Mouse (Mus musculus): ENCODE data around the gene Ssxb10. TPM values are rescaled to one million over a fixed set of nuclear protein-coding genes. Genes with fewer than 3 reads are reported as not detected.

Gene Ssxb10
- not detected for total RNA-seq (2023)

DNA sequence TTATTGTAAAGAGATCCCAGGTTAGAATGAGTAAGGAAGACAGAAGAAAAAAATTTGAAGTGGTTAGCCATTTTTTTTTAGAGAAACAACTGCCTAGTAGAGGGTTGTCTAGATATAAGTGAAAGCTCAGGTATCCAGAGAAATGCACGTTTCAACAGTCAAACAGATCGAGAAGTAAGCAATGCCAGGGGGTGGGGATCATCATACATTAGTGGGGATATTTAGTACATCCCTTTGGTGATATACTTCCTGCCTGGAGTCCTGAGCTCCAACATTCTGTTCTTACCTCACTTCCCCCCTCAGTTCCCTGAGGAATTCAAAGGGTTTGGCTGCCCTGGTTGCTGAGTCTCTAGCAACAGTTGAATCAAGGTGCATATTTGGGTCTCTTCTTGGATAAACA is at the start of gene Ssxb10:
Gene Ssxb10 (plus strand): TSS at position 301 of the 400 bp plus-strand sequence.

DNA sequence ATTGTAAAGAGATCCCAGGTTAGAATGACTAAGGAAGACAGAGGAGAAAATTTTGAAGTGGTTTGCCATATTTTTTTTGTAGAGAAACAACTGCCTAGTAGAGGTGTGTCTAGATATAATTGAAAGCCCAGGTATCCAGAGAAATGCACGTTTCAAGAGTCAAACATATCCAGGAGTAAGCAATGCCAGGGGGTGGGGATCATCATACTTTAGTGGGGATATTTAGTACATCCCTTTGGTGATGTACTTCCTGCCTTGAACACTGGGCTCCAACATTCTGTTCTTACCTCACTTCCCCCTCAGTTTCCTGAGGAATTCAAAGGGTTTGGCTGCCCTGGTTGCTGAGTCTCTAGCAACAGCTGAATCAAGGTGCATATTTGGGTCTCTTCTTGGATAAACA is 39.5 kb downstream of the Ssxb10 start, which contains the start of gene Ssxb9:
Gene Ssxb9 (plus strand): TSS at position 301 of the 400 bp plus-strand sequence.

Other genes starting within 250 kb of the Ssxb10 start
- 114 TPM for gene Was, start 236.9 kb upstream of the Ssxb10 start, total RNA-seq (2023)
- gene Wdr13, start 194.5 kb upstream of the Ssxb10 start, total RNA-seq (2023) = 49.9 TPM
- gene Rbm3, start 181.5 kb upstream of the Ssxb10 start, total RNA-seq (2023) = 479 TPM
- 16.9 TPM for gene Tbc1d25, start 151.2 kb upstream of the Ssxb10 start, total RNA-seq (2023)
- gene Ebp, start 133.9 kb upstream of the Ssxb10 start, total RNA-seq (2023) = 48.9 TPM
- gene Porcn, start 120.9 kb upstream of the Ssxb10 start, total RNA-seq (2023) = not detected
- 16.3 TPM for gene Ftsj1, start 75.0 kb upstream of the Ssxb10 start, total RNA-seq (2023)
- not detected for gene Slc38a5, start 56.3 kb upstream of the Ssxb10 start, total RNA-seq (2023)
- not detected for gene Ssxb9, start 39.6 kb downstream of the Ssxb10 start, total RNA-seq (2023)
- not detected for gene Ssxb1, start 85.9 kb downstream of the Ssxb10 start, total RNA-seq (2023)
- gene Ssxb2, start 134.3 kb downstream of the Ssxb10 start, total RNA-seq (2023) = not detected
- not detected for gene Gm14459, start 197.5 kb downstream of the Ssxb10 start, total RNA-seq (2023)
- not detected for gene Ssxb6, start 220.8 kb downstream of the Ssxb10 start, total RNA-seq (2023)